Mouse (Mus musculus) megakaryocyte, embryonic 14.5 days (primary cell): Measurements from ENCODE around the gene Slc9a3r2.

Source experiments
- FLI1 ChIP-seq: IDR thresholded peaks from 2 replicates; pipeline ENCODE4 v1.6.1; 2012; ENCODE audit warnings: low read length, inconsistent platforms, mixed read lengths
- GATA1 ChIP-seq: IDR thresholded peaks from 3 replicates; pipeline ENCODE4 v1.6.1; 2012; ENCODE audit warnings: mixed read lengths, low read length, inconsistent platforms, borderline replicate concordance

DNA sequence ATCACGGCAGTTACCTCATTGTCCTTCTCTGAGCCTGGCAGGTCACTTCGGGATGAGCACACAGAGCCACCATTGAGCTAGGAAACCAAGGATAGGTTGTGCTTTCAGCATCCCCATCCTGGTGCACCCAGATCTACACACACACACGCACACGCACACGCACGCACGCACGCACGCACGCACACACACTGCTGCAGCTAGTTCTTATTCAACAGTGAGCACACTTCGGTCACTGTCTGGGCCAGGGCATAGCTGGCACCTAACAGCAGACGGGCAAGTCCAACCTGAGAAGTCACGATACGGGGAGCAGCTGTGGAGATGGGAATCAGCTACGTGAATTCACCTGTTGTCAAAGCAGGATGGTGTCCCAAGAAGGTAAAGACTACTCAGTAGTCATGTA lies 9.5 kb downstream of the Slc9a3r2 start:
- TF ChIP-seq GATA1 (no peak), FLI1 (no peak)
